Mouse (Mus musculus) neutrophil, adult 5-6 weeks (primary cell): ENCODE data around the gene Fgf14. TPM values are rescaled to one million over a fixed set of nuclear protein-coding genes. Genes with fewer than 3 reads are reported as not detected.

Experiments
- ATAC-seq: fragments of 151-379, 151-347 bp; 2 replicates; pipeline ENCODE4 v1.8.0; 2017; ENCODE audit warnings: mild to moderate bottlenecking, moderate TSS enrichment; ENCODE audit not compliant: insufficient number of reproducible peaks, poor library complexity, low FRiP score, severe bottlenecking; ENCODE audit errors: extremely low read depth
- total RNA-seq: library from RNA; stranded (forward); fragments of 200-1000 nt; gene quantifications from 2 replicates; pipeline ENCODE4 v1.2.3, GENCODE M21; 2017

Gene Fgf14
- total RNA-seq, 1 experiment from 2014 or later: not detected

GRCm38 (mm10) chr14:123990591-123991195 is 686.2 kb downstream of the Fgf14 start:
- no peak for ATAC-seq

- no peak for ATAC-seq
Measured at GRCm38 (mm10) chr14:123967996-123968395, 708.9 kb downstream of the Fgf14 start.

GRCm38 (mm10) chr14:123966531-123966930 is 710.4 kb downstream of the Fgf14 start:
- no peak for ATAC-seq
